Mouse (Mus musculus) common myeloid progenitor, adult 5-6 weeks (primary cell): ENCODE data around the gene Ppp1r9a. TPM values are rescaled to one million over a fixed set of nuclear protein-coding genes. Genes with fewer than 3 reads are reported as not detected.

Experiments used
- ATAC-seq: replicated peaks from 2 replicates; pipeline ENCODE4 v1.8.0; 2016; ENCODE audit warnings: low read depth, mild to moderate bottlenecking, moderate TSS enrichment, inconsistent platforms; ENCODE audit not compliant: poor library complexity, severe bottlenecking
- total RNA-seq: library from RNA; stranded (forward); fragments of 200-1000, 187-1606 nt; gene quantifications from 2 replicates; pipeline ENCODE4 v1.2.3, GENCODE M21; 2017

Gene Ppp1r9a
- total RNA-seq, 1 experiment from 2014 or later = 11.4 TPM

DNA sequence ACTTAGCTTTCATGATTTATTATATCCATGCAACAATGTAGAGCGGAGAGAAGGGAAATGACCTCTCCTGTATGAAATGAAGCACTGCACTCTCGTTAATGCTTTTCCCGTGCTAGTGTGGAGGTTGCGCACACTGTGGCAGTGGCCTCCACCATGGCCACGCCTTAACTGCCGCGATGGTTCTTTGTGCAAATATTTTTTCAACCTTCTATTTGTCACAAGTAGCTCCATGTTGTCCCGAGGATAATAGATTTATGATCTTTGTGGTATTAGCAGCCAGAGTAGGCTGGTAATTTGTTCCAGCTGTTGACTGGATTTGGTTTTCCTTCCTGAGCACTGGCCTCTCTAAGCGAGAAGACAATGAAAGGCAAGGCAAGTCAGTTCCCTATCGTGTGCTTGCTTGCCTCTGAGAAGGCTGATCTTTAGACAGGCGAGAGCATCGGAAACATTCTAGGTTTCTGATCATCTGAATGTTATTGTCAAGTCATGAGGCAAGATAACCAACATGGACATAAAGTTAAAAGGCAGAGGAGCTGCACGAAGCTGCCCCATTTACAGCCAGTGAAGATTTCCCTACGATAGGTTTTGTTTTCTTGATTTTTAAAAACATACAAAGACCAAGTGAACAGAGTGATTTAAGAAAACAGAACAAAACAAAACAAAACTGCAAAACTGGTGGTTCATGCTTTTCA is 50.5 kb downstream of the Ppp1r9a start:
- ATAC-seq = no peak

DNA sequence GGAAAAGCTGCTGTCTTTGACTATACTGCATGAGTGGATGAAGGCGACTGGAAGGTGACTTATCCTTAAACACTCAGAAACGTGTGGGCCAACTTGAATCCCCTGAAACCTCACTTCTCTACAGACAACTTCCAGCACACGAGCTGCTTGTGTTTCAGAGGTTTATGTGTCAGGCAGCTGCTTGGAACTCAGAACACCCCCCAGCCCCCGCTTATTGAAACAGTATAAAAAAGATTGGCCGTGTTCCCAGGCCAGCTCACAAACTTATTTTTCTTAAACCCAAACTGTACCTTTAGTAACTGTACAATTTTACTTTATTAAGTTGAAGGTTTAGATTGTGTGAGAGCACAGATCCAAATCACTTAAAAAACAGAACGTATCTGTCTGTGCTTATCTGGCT is 53.9 kb downstream of the Ppp1r9a start:
- ATAC-seq = no peak

DNA sequence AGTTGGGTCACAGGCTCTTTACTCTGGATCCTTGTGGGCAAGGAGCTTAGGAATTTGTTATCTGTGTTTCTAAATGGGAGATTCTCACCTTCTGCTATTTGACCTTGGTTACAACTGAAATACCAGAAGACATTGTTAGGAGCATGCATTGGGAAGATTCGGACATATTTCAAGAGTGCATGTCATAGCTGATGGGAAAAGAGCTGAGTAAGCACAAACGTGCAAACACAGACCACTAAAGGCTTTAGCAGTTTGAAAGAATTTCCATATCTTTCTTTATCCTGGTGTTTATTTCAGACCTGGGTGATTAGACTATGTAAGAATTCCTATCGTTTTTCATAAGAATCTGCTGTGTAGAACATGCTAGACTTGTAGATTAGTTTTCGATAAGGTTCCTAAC is 59.5 kb downstream of the Ppp1r9a start:
- no peak for ATAC-seq

DNA sequence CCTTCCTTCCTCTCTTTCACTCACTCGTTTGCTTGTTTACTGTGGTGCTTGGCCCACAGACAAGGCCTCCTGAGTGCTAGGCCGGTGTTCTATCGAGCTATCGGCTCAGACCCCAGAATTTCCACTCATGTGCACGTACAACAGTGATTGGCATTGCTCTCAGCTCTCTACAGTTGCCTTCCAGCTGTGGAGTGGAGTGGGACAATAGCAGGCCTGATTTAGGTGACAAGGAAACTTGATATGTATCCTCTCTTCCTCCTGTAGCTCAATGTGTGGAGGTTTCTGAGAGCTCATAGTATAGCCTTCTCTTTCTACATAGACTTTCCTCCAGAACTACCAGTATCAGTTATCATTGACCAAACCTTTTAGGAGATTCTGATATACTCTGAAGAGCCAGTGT is 60.3 kb downstream of the Ppp1r9a start:
- no peak for ATAC-seq

DNA sequence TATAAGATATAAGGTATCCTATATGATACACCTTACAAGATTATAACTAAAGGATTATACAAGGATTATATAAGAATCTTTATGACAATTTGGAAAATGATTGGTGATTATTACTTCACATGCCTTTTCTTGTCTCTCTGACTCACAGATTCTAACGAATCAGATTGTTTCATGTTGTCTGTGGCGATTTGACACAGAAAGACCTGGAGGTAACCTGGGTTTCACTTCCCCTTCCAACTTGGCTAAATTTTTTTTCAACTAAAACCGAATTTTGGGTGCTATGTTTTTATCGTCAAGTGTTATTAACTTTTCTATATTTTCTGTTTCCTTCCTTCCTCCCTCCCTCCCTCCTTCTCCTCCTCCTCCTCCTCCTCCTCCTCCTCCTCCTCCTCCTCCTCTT is 64.5 kb downstream of the Ppp1r9a start:
- peak; percentile 56 for ATAC-seq

DNA sequence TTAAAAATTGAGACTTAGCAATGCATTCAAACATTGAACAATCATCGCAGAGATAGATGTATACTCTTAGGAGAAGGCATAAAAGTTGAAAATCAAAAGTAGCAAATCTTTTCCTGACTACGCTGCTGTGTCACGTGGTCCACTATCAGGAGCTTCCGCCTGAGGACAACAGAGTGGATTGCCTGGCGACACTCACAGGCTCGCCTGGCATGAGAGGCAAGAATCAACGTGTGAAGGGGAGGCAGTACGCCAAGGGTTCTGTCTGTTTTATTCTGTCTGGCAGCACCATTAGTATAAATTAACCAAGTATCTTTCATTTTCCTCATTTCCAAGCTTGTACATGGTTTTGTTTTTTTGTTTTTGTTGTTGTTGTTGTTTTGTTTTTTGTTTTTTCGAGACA is 68.5 kb downstream of the Ppp1r9a start:
- ATAC-seq = no peak

DNA sequence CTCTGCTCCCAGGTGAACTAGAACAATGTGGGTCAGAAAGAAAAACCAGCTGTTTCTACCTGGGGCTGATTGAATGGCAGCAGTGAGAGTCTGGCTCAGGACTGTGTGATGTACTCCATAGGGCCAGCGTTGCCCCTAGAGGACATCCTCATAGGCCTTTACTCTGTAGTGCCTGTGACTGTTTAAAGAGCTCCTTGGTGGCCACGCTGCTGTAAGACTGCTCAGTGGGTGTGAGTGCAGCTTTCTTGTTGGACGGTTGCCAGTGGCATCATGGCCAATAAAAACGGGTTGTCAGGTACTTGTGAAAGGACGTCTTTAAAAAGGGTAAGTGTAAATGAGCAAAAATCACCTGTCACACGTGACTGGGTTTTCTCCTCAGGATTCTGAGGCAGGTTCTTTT is 70.1 kb downstream of the Ppp1r9a start:
- peak; percentile 45; the same call in 1 of the 2 replicates for ATAC-seq

DNA sequence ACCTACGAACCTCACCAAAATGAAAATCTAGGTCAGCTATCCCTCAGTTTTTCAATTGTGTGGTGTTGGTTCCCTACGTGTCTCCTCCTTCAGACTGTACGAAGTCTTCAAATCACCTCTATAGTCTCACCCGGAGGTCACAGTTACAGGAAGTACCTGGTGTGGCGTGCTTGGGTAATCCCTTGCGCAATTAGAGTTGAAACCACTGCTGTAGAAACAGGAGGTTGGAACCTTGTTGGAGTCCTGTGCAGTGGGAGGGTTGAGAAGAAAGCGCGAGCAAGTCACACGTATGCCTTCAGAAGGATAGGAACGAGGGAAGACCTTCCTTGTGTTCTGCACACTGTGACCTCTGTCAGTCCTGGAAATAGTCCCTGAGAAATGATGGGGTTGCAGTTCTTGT is 70.6 kb downstream of the Ppp1r9a start:
- peak; percentile 89 for ATAC-seq

DNA sequence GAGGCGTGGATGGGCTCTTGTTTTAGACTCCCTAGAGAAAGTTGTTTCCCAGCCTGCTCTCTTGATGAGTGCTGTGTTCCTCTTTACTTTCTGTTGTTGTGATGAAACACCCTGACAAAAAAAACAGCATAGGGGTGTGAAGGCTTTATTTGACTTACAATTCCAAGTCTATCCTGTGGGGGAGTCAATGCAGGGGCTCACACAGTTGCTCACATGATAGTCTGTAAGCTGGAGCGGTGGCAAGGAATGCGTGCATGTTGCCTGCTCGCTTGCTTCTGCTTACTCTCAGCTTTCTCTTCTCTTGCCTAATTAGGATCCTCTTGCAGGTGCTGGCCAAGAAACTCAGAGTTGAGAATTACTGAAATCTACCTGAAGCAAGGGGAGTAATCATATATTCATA is 74.8 kb downstream of the Ppp1r9a start:
- ATAC-seq = peak; percentile 24; the same call in 1 of the 2 replicates

DNA sequence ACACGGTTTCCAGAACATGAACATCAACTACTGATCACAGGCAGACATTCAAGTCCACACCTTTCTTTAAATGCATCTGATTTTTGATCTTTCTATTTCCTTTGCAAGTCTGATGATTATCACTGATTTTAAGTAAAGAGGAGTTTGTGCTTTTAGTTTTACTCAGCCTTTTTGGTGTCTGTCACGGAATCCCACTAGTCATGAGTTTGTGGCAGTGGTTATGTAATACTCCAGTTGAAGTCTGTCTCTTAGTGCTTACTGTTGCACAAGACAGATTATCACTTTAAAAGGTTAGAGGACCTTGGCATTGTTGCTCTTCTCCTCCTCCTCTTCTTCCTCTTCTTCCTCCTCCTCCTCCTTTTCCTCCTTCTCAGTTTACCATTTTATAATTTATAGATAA is 75.5 kb downstream of the Ppp1r9a start:
- peak; percentile 69 for ATAC-seq

DNA sequence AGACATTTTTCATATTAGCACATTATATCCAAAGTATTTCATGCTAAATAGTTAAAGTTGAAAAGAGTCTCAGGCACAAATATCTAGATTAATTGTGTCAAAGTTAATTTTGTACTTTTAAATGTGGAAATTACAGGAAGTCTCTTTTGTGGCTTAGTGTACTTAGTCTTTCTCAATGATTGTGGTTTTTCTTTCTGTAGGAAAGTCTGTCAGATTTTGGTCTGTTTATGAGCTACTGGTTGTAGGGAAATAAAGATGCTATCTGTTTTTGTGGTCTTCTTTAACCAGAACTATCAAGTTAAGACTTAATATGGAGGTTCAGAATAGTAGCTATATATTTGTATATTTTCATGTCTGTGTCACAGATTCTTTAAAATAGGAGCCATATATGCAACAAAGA is 76.2 kb downstream of the Ppp1r9a start:
- ATAC-seq = peak; percentile 79

DNA sequence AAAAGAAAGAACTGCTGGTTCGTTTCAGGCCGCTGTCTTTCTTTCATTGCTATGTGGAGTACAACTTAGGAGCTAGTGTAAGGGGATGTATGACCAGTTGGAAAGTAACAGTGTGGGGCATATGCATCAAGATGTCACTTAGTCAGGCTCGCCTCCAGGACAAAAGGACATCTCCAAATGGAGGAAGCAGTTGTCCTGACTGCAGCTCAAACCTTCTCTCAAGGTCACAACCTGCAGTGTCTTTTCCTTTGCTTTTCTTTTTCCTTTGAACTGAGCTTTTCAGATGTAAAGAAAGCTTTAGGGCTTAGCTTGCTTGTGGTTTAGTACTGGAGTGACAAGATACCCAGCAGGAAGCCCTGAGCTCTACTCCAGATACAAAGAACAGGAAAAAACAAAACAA is 77.4 kb downstream of the Ppp1r9a start:
- ATAC-seq = no peak

DNA sequence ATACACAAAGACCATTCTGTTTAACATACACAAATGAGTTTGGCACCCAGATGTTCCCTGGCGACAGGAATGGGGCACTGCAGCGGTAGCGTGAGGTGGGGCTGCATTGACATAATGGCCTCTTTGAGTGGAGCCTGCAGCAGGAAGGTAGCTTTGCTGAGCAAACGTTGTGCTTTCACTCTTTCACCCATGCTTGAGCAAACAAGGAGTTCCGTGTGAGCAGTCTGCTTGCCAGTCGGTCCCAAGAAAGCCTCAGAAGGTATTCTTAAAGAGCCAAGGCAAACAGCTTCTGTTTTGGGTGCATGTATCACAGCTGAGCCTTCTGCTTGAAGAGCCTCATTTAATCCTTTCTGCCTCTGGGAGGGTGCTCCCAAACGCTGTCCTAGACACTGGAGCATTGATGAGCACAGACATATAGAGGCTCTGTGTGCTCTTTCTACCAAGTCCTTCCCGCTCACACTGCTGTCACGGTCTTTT is 80.0 kb downstream of the Ppp1r9a start:
- no peak for ATAC-seq

DNA sequence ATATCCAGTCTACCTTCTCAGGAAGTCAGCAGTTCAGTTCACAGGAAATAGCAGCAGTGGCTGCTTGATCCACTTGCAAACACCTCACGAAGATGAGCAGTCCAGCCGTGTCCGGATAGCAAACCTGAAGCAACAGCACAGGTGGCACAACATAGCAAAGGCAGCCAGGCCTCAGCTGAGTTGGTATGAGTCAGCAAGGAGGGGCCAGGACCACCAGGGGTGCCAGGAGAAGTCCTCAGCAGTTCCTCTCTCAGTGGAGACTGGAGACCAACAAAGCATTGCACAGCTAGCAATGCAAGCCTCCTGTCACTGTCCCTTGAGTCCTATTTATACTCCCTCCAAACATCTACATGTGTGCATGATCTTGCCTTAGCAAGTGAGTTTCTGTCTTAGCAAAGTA is 83.0 kb downstream of the Ppp1r9a start:
- ATAC-seq = no peak

DNA sequence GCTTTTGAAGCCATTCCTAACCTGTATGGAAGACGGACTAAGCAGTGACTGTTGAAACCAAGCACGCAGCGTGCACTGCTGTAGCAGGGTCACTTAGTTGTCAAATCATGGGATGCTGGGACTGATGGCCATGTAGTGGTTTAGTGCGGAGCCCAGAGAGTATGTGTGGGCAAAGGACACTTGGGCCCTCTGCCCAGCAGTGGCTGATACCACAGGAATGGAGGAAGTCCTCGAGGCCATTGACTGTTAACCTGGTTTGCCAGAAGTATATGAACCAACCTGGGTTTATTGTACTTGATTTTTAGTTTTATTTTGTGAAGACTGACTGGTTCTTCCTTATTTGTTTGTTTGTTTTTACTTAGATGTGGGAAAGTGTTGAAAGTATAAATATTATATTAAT is 84.4 kb downstream of the Ppp1r9a start:
- ATAC-seq = no peak

DNA sequence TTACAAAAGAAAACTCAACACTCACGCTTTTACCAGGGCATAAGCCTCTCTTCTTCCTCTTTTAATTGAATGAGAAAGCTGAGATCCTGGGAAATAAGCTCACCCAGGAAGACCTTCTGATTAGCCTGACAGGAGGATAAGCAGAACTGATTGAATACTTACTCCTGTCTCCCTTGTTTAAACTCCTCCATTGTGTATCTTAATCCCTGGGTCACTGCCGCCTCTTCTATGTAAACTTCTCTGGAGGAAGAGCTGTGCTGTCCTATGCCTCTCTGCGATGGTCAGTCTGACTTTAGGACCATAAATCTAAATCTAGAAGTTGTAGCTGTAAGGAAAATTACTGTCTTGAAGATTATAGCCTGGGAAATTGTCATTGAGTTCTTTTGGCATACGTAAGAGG is 86.0 kb downstream of the Ppp1r9a start:
- no peak for ATAC-seq

DNA sequence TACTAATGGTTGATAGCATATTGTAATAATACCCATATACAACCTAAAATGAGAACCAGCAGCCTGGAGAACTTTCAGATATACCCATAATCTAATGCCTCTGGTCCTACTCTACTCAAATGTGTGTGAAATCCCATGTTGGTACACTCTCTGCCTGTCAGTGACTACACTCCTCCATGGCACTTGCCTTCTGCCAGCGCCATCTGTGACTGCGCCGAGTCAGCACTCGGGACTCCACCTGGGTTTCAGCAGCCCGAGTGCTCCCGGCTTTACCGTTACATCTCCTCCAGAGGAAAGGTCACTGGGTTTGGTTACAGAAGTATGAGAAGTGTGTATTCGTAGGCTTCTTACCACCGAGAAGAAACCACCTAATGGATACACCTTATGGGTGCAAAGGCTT is 89.6 kb downstream of the Ppp1r9a start:
- ATAC-seq = no peak

DNA sequence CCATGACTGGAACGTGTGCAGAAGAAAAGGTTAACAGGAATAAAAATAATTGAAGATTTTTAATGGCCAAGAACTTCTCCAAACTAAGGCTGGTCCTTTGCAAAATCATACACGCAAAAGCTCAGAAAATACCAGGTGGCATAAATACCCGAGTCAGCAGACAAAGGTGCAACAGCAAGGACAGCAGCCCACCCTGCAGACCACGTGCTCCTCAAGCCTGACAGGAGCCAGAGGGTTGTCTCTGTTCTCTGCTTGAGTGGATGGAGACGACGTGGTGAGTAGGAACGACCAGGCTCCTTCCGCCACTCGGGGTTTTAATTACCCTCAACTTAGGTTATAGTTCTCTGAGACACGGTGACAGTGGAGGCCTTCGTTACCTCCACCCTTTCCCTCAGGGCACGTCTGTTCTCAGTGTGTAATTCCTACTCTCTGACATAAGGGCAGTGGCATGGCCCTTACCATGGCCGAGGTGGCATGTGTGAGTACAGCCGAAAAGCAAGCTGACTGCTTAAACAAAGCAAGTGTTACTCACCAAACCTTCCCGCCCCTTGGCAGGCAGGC is 91.0 kb downstream of the Ppp1r9a start:
- ATAC-seq = no peak

DNA sequence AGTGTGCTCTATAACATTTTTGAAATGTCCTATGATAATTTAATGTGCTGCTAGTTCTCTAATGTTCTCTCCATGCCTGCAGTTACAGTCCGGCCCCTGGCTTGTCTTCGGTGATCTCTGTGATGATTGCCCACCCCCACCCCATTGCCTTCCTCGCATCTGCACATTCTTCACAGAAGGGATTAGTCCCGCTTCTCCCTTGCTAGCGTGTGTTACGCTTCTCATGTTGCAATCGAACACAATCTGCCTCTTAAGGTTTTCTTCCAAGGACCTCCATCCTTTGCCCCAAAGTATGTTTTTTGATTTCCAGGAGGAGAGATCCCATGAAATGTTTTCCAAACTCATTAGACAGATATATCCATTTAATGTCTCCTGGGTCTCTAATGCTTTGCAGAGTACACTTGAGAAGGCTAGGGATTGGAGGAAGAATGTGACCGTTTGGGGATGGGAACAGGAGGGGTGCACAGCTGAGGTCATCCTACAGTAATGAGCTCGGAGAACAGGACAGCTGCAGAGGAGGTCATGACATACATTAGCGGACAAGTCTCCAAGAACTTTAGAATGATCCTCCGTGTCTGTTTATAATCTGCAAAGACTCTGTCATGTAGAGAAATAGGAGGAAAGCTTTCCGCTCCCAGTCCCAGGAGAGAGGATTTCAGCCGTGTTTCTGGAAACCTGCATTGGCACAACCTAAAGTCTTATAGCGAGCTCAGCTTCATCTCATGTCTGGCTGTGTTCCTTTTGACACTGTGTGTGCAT is 91.6 kb downstream of the Ppp1r9a start:
- ATAC-seq = no peak

DNA sequence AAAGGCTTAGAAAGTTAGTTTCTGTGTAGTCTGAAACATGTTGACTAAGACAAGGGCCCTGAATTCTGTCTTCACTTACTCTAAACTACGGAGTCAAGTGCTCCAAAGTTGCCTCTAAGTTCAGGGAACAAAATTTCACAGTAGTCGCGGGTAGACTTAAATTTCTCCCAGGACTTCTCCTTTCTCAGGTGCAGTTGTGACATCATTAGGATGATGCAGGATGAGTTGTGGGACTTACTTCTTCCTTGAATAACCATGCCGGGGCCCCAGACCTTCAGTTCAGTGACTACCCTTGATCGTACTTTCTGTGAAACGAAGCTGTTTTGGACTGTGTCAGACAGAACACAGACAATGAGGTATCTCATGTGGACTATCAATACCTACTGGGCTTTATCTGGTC is 94.9 kb downstream of the Ppp1r9a start:
- no peak for ATAC-seq

DNA sequence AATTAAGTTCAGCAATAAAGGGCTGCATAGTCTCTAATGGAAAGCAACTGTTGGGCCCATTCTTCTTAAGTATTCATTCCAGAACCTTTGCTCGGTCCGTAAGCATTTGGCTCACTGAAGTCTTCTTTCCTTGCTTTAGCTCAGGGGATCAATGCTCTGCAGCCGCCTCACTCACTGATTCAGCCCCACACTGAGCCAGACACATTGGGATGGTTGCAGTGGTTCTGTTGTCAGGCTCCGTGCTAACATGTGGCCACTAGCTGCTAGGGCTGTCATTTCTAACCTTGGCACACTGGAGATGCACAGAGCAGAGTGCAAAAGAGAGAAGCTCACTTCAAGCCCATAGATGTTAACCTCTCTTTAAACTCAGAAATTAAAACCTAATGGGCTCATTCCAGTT is 96.2 kb downstream of the Ppp1r9a start:
- ATAC-seq = no peak
